Mouse (Mus musculus) limb, embryonic 11.5 days (tissue): Measurements from ENCODE around the gene Pth2r. TPM values are rescaled to one million over a fixed set of nuclear protein-coding genes. Genes with fewer than 3 reads are reported as not detected.

Experiments used
- ATAC-seq: fragments of 200-750 bp; cut with Nextera tagmentation; 2 replicates; pipeline ENCODE4 v1.8.0; 2017; ENCODE audit warnings: low read depth; ENCODE audit not compliant: insufficient number of reproducible peaks, low FRiP score, low TSS enrichment
- DNase-seq: peaks from one replicate; pipeline ENCODE4 v3.0.0-alpha.2; 2015; ENCODE audit warnings: low spot score
- H3K27ac ChIP-seq: fragments of 300-500 bp; sonication (generic); replicated peaks from 2 replicates; pipeline ENCODE4 v1.5.1; 2014; ENCODE audit warnings: low read depth, mild to moderate bottlenecking, low read length
- H3K27me3 ChIP-seq: fragments of 300-500 bp; sonication (generic); 2 replicates; pipeline ENCODE4 v1.6.1; 2014; ENCODE audit warnings: mild to moderate bottlenecking, low read length, mixed read lengths; ENCODE audit not compliant: control insufficient read depth, insufficient read depth
- H3K36me3 ChIP-seq: fragments of 300-500 bp; sonication (generic); 2 replicates; pipeline ENCODE4 v1.6.1; 2014; ENCODE audit warnings: mild to moderate bottlenecking, low read length, moderate library complexity, mixed read lengths; ENCODE audit not compliant: control insufficient read depth, insufficient read depth
- H3K4me1 ChIP-seq: fragments of 300-500 bp; sonication (generic); 2 replicates; pipeline ENCODE4 v1.6.1; 2014; ENCODE audit warnings: low read length, mixed read lengths; ENCODE audit not compliant: control insufficient read depth, insufficient read depth
- H3K4me2 ChIP-seq: fragments of 300-500 bp; sonication (generic); 2 replicates; pipeline ENCODE4 v1.6.1; 2014; ENCODE audit warnings: low read depth, mild to moderate bottlenecking, moderate library complexity; ENCODE audit not compliant: severe bottlenecking
- H3K4me3 ChIP-seq: fragments of 300-500 bp; sonication (generic); 2 replicates; pipeline ENCODE4 v1.5.1; 2014; ENCODE audit warnings: low read depth, low read length
- H3K9ac ChIP-seq: fragments of 300-500 bp; sonication (generic); 2 replicates; pipeline ENCODE4 v1.6.1; 2014; ENCODE audit warnings: mild to moderate bottlenecking, low read length
- H3K9me3 ChIP-seq: fragments of 300-500 bp; sonication (generic); 2 replicates; pipeline ENCODE4 v1.6.1; 2016; ENCODE audit warnings: low read length; ENCODE audit not compliant: control insufficient read depth
- WGBS: fragments of 180-500 bp; shearing (Covaris S2); extraction: QIAGEN DNeasy Blood & Tissue Kit; methylation state at CpG from one replicate; pipeline ENCODE4 v1.1.7; 2014; 5-methylcytosine and 5-hydroxymethylcytosine counted together
- polyA plus RNA-seq: library from polyadenylated mRNA; unstranded; fragments of >200 nt; fragmentation: Nextera tagmentation; extraction: Ambion mirVana; gene quantifications from 2 replicates; pipeline ENCODE4 v1.2.1, GENCODE M21; 2014

Pth2r gene
- polyA plus RNA-seq, 1 experiment from 2014 or later = not detected

DNA sequence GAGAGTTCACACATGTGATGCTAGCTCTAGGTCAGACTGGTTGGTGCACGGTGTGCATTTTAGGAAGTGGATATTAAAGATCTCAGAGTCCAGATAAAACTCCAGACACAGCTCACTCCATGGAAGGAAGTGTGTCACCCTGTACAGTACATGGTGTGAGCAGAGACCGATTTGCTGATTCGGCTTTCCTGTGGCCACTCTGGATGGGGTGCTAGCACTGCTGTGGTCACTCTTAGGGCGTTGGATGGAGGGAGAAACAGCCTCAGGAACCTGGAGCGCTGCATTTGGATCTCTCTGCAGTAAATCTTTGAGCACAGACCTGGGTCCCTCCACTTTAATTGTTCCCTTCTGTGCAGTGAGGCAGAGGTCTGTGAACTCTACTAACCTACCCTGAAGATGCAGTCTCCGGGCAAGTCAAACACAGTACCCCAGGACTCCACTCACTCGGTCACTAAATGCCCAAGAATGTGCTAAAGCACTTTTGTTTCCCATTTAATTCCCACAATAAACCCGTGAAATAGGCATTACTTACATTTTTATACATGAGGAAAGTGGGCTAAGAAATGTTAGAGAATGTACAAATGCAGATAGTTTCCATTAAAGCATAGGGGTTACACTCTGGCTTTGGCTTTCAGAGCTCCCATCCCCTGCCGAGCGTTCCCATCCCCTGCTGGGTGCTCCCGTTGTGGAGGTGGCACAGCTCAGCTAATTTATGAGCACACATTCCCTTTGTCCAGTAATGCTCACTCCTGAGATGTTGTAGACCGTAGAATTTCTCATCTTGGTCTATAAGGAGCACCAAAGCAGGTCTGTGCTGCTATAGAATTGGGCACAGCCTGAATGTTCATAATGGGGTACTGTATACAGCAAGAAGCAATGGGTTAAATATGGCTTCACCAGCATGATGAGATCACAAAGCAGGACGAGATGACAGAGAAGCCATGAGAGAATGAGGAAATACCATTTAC, 32.5 kb downstream of the Pth2r start:
- 59% methylated on average over 13 of the region's 13 CpGs for WGBS
- ATAC-seq = no peak

GRCm38 (mm10) chr1:65315022-65315407, 33.2 kb downstream of the Pth2r start:
- DNase-seq (no peak), ATAC-seq (no peak)
- Histone ChIP-seq H3K9ac (no peak overlapping the region), H3K27me3 (peaks cover 12% of the 10 kb centered on the region), H3K9me3 (no peaks in the 10 kb centered on the region), H3K36me3 (no peaks in the 10 kb centered on the region), H3K4me2 (no peak overlapping the region), H3K4me3 (no peak overlapping the region), H3K27ac (no peak overlapping the region), H3K4me1 (no peaks in the 10 kb centered on the region)
- WGBS = 85% methylated on average over 8 of the region's 8 CpGs

More for the DNA sequence above, 32.5 kb downstream of the Pth2r start:
- no peak for DNase-seq
- Histone ChIP-seq H3K4me2 (no peak overlapping the region), H3K27me3 (peaks cover 12% of the 10 kb centered on the region), H3K4me3 (no peak overlapping the region), H3K36me3 (no peaks in the 10 kb centered on the region), H3K4me1 (no peaks in the 10 kb centered on the region), H3K9ac (no peak overlapping the region), H3K27ac (no peak overlapping the region), H3K9me3 (no peaks in the 10 kb centered on the region)

GRCm38 (mm10) chr1:65334026-65334425, 52.2 kb downstream of the Pth2r start:
- no peaks in the 10 kb centered on the region for H3K9me3 ChIP-seq

GRCm38 (mm10) chr1:65337768-65338167, 55.9 kb downstream of the Pth2r start:
- no peak overlapping the region for H3K4me2 ChIP-seq
- DNase-seq (no peak), ATAC-seq (peak; percentile 31; the same call in 1 of the 2 replicates)
- no peaks in the 10 kb centered on the region for H3K9me3 ChIP-seq
- H3K27ac ChIP-seq = no peak overlapping the region
- no peak overlapping the region for H3K4me3 ChIP-seq
- no peaks in the 10 kb centered on the region for H3K36me3 ChIP-seq
- WGBS = 79% methylated on average over 2 of the region's 2 CpGs
- H3K9ac ChIP-seq = no peak overlapping the region
- no peaks in the 10 kb centered on the region for H3K4me1 ChIP-seq
- H3K27me3 ChIP-seq = no peaks in the 10 kb centered on the region

More at GRCm38 (mm10) chr1:65334026-65334425, 52.2 kb downstream of the Pth2r start:
- no peak for DNase-seq
- H3K27ac ChIP-seq = no peak overlapping the region
- H3K4me2 ChIP-seq = no peak overlapping the region
- no peaks in the 10 kb centered on the region for H3K27me3 ChIP-seq
- H3K4me3 ChIP-seq = no peak overlapping the region
- no peaks in the 10 kb centered on the region for H3K4me1 ChIP-seq
- no peak overlapping the region for H3K9ac ChIP-seq
- no peak for ATAC-seq
- H3K36me3 ChIP-seq = no peaks in the 10 kb centered on the region
- WGBS = 89% methylated on average over 5 of the region's 5 CpGs

DNA sequence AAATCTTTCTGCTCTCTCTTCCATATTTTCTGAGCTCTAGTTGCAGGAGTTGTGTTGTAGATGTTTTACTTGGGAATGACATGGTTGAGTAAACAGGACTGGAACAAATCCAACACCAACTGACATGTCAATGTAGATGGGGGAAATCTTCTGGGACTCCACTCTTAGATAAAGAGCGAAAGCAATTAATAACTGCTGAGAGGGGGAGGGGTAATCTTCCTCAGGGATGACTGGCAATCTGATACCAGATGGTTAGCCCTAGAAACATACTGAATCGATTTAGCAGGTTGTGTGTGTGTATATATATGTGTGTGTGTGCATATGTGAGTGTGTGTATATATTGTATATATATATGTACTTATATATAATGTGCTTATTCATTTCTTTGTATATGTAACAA, 58.4 kb downstream of the Pth2r start:
- no peak overlapping the region for H3K4me3 ChIP-seq
- H3K27ac ChIP-seq = no peak overlapping the region
- no peaks in the 10 kb centered on the region for H3K36me3 ChIP-seq
- no peak for DNase-seq
- 70% methylated on average over 2 of the region's 2 CpGs for WGBS
- ATAC-seq = no peak
- H3K27me3 ChIP-seq = no peaks in the 10 kb centered on the region
- H3K9me3 ChIP-seq = no peaks in the 10 kb centered on the region
- H3K4me2 ChIP-seq = no peak overlapping the region
- no peaks in the 10 kb centered on the region for H3K4me1 ChIP-seq
- no peak overlapping the region for H3K9ac ChIP-seq

DNA sequence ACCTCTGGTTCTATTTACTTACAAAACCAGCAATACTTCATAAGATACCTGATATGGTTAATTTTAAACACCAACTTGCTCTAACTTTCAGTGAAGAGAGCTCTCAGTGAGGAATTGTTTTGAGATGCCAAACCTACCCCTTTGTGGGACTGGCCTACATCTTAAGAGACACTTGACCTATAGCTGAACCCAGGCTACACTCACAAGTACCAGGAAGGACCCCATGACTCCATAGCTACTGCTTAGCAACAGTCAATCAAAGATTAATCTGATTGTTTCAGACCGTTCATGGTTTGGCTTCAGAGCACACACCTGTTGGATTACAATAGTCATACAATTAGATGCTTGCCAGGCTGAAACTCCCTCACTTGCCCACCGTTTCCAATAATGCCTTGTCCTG, 71.1 kb downstream of the Pth2r start:
- WGBS = 78% methylated on average over 2 of the region's 2 CpGs

DNA sequence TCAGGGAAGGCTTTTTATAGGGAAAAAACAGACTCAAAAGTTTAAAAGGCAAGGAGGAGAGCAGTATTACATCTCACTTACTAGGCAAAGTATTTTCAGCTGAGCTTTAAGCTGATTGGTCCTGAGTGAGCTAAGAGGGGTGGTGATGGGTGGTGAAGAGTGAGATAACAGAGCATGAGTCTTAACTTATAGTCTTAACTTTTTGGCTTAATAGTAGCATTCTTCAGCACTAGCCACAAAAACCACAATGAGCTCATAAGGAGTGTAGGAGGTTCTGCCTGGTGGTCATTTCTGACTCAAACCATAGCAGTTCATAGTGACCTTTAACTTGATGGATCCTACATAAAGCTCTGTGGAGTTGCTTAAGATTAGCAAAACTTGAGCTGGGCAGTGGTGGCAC, 72.3 kb downstream of the Pth2r start:
- ATAC-seq = no peak
- Histone ChIP-seq H3K36me3 (no peaks in the 10 kb centered on the region), H3K4me1 (no peaks in the 10 kb centered on the region), H3K27me3 (no peaks in the 10 kb centered on the region), H3K9me3 (no peaks in the 10 kb centered on the region), H3K27ac (no peak overlapping the region), H3K4me3 (no peak overlapping the region), H3K4me2 (no peak overlapping the region), H3K9ac (no peak overlapping the region)
- DNase-seq = no peak

More for the DNA sequence above, 71.1 kb downstream of the Pth2r start:
- Histone ChIP-seq H3K4me1 (no peaks in the 10 kb centered on the region), H3K4me2 (no peak overlapping the region), H3K27me3 (no peaks in the 10 kb centered on the region), H3K36me3 (no peaks in the 10 kb centered on the region), H3K9ac (no peak overlapping the region), H3K9me3 (no peaks in the 10 kb centered on the region), H3K4me3 (no peak overlapping the region), H3K27ac (no peak overlapping the region)
- DNase-seq (no peak), ATAC-seq (no peak)

DNA sequence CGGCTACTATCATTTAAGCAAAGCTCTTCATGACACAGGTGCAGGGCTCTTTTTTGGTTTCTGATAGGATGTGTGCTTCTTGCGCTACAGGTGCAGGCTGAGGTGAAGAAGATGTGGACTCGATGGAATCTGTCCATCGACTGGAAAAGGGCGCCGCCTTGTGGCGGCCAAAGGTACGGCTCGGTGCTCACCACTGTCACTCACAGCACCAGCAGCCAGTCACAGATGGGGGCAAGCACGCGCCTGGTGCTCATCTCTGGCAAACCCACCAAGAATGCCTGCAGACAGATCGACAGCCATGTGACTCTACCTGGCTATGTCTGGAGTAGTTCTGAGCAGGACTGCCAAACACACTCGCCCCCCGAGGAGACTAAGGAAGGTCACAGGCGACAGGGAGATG, 106.5 kb downstream of the Pth2r start:
- Histone ChIP-seq H3K27ac (no peak overlapping the region), H3K4me2 (no peak overlapping the region), H3K9me3 (no peaks in the 10 kb centered on the region), H3K4me1 (no peaks in the 10 kb centered on the region), H3K27me3 (no peaks in the 10 kb centered on the region), H3K36me3 (no peaks in the 10 kb centered on the region), H3K4me3 (no peak overlapping the region), H3K9ac (no peak overlapping the region)
- ATAC-seq (0 out of 2 replicates have a peak, but pooled peaks have one; percentile 31), DNase-seq (peak; percentile 65)
- 32% methylated on average over 15 of the region's 15 CpGs for WGBS
